Mouse (Mus musculus): ENCODE data around the gene Zfand3.

- TF ChIP-seq MYOD1 (IDR thresholded peaks at IDR 0.05; ENCODE audit: control insufficient read depth in 1 of 3, insufficient read length in 2 of 3, low read depth in 2 of 3) (no peak), POLR2A (IDR thresholded peaks at IDR 0.05; ENCODE audit: insufficient read length, low read depth) (no peak), TCF12 (IDR thresholded peaks at IDR 0.05; ENCODE audit: insufficient read depth, poor library complexity, severe bottlenecking) (no peak), POLR2AphosphoS2 (IDR thresholded peaks at IDR 0.05; ENCODE audit: insufficient read length, low read depth) (no peak), E2F4 (IDR thresholded peaks at IDR 0.05; ENCODE audit: insufficient read depth) (no peak), SRF (IDR thresholded peaks at IDR 0.05; ENCODE audit: control insufficient read depth, insufficient read length, low read depth) (no peak), CEBPB (IDR thresholded peaks at IDR 0.05; ENCODE audit: insufficient read depth, poor library complexity, severe bottlenecking) (no peak), REST (IDR thresholded peaks at IDR 0.05; ENCODE audit: insufficient read depth, insufficient read length) (no peak), MYOG (IDR thresholded peaks at IDR 0.05; ENCODE audit: control insufficient read depth in 1 of 3, insufficient read depth in 1 of 3, insufficient read length in 2 of 3, low read depth in 2 of 3) (no peak), MAX (IDR thresholded peaks at IDR 0.05; ENCODE audit: low read depth) (no peak), USF1 (IDR thresholded peaks at IDR 0.05; ENCODE audit: low read depth) (no peak)
Observed at GRCm38 (mm10) chr17:30158419-30159108, 154.0 kb downstream of the Zfand3 start.
